Mouse (Mus musculus) forebrain, embryonic 15.5 days (tissue): ENCODE measurements around the gene Cd2. TPM values are rescaled to one million over a fixed set of nuclear protein-coding genes. Genes with fewer than 3 reads are reported as not detected.

Experiments
- ATAC-seq: fragments of 200-750 bp; cut with Nextera tagmentation; replicated peaks from 2 replicates; pipeline ENCODE4 v1.8.0; 2017; ENCODE audit warnings: mild to moderate bottlenecking, moderate TSS enrichment, moderate library complexity
- H3K27ac ChIP-seq: fragments of 300-500 bp; sonication (generic); replicated peaks from 2 replicates; pipeline ENCODE4 v1.5.1; 2015; ENCODE audit warnings: mild to moderate bottlenecking, inconsistent platforms
- H3K27me3 ChIP-seq: fragments of 300-500 bp; sonication (generic); 2 replicates; pipeline ENCODE4 v1.6.1; 2015; ENCODE audit warnings: inconsistent platforms
- H3K36me3 ChIP-seq: fragments of 300-500 bp; sonication (generic); 2 replicates; pipeline ENCODE4 v1.6.1; 2015; ENCODE audit warnings: mild to moderate bottlenecking, inconsistent platforms
- H3K4me1 ChIP-seq: fragments of 300-500 bp; sonication (generic); 2 replicates; pipeline ENCODE4 v1.6.1; 2015; ENCODE audit warnings: inconsistent platforms
- H3K4me2 ChIP-seq: fragments of 300-500 bp; sonication (generic); replicated peaks from 2 replicates; pipeline ENCODE4 v1.6.1; 2015; ENCODE audit warnings: mild to moderate bottlenecking, inconsistent platforms
- H3K4me3 ChIP-seq: fragments of 300-500 bp; sonication (generic); 2 replicates; pipeline ENCODE4 v1.5.1; 2015; ENCODE audit warnings: mild to moderate bottlenecking, inconsistent platforms
- H3K9ac ChIP-seq: fragments of 300-500 bp; sonication (generic); replicated peaks from 2 replicates; pipeline ENCODE4 v1.6.1; 2015; ENCODE audit warnings: mild to moderate bottlenecking, inconsistent platforms
- H3K9me3 ChIP-seq: fragments of 300-500 bp; sonication (generic); 2 replicates; pipeline ENCODE4 v1.6.1; 2016; ENCODE audit warnings: inconsistent platforms
- WGBS: fragments of 180-500 bp; shearing (Covaris S2); methylation state at CpG from one replicate; pipeline ENCODE4 v1.1.7; 2015; ENCODE audit warnings: mixed read lengths; 5-methylcytosine and 5-hydroxymethylcytosine counted together
- polyA plus RNA-seq: library from polyadenylated mRNA; unstranded; fragments of >200 nt; fragmentation: Nextera tagmentation; extraction: Ambion mirVana; gene quantifications from 2 replicates; pipeline ENCODE4 v1.2.1, GENCODE M21; 2015

Gene Cd2
- polyA plus RNA-seq, 1 experiment from 2014 or later: 0.15 TPM

DNA sequence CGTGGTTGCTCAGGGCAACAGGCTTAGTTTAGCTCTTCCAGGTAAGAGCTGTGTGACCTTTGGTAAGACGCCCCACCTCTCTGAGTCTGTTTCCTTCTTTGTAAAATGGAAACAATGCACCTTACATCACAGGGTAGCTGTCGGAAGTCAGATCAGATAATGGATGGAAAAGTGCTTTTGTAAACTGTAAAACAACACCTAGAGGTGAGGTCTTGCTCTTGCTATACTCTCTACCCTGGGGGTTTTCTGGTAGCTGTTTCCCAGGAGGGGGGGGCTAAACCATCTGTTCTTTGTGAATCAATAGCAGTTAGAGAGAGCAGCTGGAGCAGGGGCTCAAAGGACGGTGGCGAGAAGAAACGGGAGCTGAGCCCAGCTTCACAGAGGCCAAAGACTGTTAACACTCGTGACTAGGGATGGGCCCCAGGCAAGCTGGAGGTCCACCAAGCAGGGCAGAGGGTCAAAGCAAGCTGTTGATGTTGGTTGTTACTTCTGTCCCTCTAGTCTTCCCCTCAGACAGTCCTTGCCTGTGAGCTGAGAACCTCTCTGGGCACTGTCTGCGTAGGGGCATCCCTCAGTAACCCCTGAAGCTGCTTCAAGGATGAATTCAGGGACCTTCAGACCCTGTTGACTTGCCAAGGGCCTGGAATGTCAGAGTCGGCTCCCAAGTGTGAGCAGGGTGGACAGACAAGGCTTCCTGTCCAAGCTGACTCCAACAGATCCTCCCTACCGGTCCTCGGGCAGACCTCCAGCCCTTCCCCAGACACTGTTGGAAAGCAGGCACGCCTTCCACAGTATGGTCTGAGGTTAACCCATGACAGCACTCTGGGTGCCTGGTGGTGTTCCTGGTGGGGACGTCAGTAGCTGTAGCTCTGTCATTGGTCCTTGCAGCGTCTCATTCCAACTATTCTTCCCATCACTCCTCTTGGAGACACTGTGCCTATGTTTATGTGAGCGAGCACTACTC is 7.1 kb downstream of the Cd2 start:
- Histone ChIP-seq H3K4me2 (no peak overlapping the region), H3K9ac (no peak overlapping the region), H3K36me3 (no peaks in the 10 kb centered on the region), H3K4me3 (no peak overlapping the region), H3K4me1 (peaks cover 12% of the 10 kb centered on the region), H3K27me3 (no peaks in the 10 kb centered on the region), H3K9me3 (no peaks in the 10 kb centered on the region), H3K27ac (no peak overlapping the region)
- ATAC-seq: peak; percentile 51; the same call in 1 of the 2 replicates
- WGBS: 52% methylated on average over 15 of the region's 15 CpGs

- H3K27ac ChIP-seq: no peak overlapping the region
- WGBS: 82% methylated on average over 10 of the region's 10 CpGs
- no peak for ATAC-seq
Measured at GRCm38 (mm10) chr3:101279561-101279960, 8.2 kb downstream of the Cd2 start.

GRCm38 (mm10) chr3:101278396-101278795 is 9.3 kb downstream of the Cd2 start:
- Histone ChIP-seq H3K27ac (no peak overlapping the region), H3K4me2 (no peak overlapping the region), H3K9me3 (no peaks in the 10 kb centered on the region), H3K27me3 (no peaks in the 10 kb centered on the region), H3K9ac (no peak overlapping the region), H3K36me3 (no peaks in the 10 kb centered on the region), H3K4me3 (no peak overlapping the region), H3K4me1 (peaks cover 12% of the 10 kb centered on the region)
- 95% methylated on average over 5 of the region's 5 CpGs for WGBS
- ATAC-seq: no peak

More at GRCm38 (mm10) chr3:101279561-101279960, 8.2 kb downstream of the Cd2 start:
- Histone ChIP-seq H3K36me3 (no peaks in the 10 kb centered on the region), H3K4me3 (no peak overlapping the region), H3K27me3 (no peaks in the 10 kb centered on the region), H3K4me1 (peaks cover 12% of the 10 kb centered on the region), H3K9ac (no peak overlapping the region), H3K9me3 (no peaks in the 10 kb centered on the region), H3K4me2 (no peak overlapping the region)

- Histone ChIP-seq H3K9me3 (no peaks in the 10 kb centered on the region), H3K27me3 (no peaks in the 10 kb centered on the region), H3K4me1 (peaks cover 12% of the 10 kb centered on the region), H3K36me3 (no peaks in the 10 kb centered on the region), H3K4me3 (no peak overlapping the region), H3K9ac (no peak overlapping the region), H3K27ac (no peak overlapping the region), H3K4me2 (no peak overlapping the region)
- 86% methylated on average over 4 of the region's 4 CpGs for WGBS
- no peak for ATAC-seq
Measured at GRCm38 (mm10) chr3:101277830-101278229, 9.9 kb downstream of the Cd2 start.

GRCm38 (mm10) chr3:101276501-101277320 is 11.0 kb downstream of the Cd2 start:
- Histone ChIP-seq H3K9me3 (no peaks in the 10 kb centered on the region), H3K27me3 (no peaks in the 10 kb centered on the region), H3K4me2 (no peak overlapping the region), H3K4me3 (no peak overlapping the region), H3K27ac (no peak overlapping the region), H3K4me1 (peaks cover 12% of the 10 kb centered on the region), H3K36me3 (no peaks in the 10 kb centered on the region), H3K9ac (no peak overlapping the region)
- 79% methylated on average over 12 of the region's 12 CpGs for WGBS
- no peak for ATAC-seq

- H3K36me3 ChIP-seq: no peaks in the 10 kb centered on the region
- no peak overlapping the region for H3K9ac ChIP-seq
- WGBS: 89% methylated on average over 16 of the region's 16 CpGs
- H3K27ac ChIP-seq: no peak overlapping the region
- H3K27me3 ChIP-seq: no peaks in the 10 kb centered on the region
- no peaks in the 10 kb centered on the region for H3K9me3 ChIP-seq
- peaks cover 5% of the 10 kb centered on the region for H3K4me1 ChIP-seq
- ATAC-seq: no peak
- H3K4me3 ChIP-seq: no peak overlapping the region
- H3K4me2 ChIP-seq: no peak overlapping the region
Measured at GRCm38 (mm10) chr3:101275636-101276300, 12.0 kb downstream of the Cd2 start.

DNA sequence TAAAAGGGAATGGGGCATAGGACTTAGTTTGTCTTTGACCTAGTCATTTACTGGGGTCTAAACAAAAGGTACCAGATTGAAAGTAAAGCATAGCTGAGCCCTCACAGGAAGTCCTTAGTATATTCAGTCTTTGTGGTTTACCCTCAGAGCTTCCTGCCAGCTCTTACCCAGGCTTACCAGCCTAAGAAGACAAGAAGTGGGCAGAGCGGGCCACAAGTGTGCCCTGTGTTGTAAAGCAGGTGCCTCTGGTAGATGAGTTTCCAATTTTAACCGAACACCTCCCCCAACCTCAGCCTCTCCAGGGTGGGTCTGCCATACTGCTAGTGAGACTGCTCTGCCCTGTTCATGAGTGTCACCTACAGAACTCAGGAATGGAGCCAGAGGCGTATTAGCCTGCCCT is 12.9 kb downstream of the Cd2 start:
- 94% methylated on average over 3 of the region's 3 CpGs for WGBS
- Histone ChIP-seq H3K9me3 (no peaks in the 10 kb centered on the region), H3K4me3 (no peak overlapping the region), H3K27ac (no peak overlapping the region), H3K9ac (no peak overlapping the region), H3K36me3 (no peaks in the 10 kb centered on the region), H3K4me2 (no peak overlapping the region), H3K4me1 (no peaks in the 10 kb centered on the region), H3K27me3 (no peaks in the 10 kb centered on the region)
- ATAC-seq: no peak

- H3K27me3 ChIP-seq: no peaks in the 10 kb centered on the region
- H3K27ac ChIP-seq: no peak overlapping the region
- H3K4me1 ChIP-seq: no peaks in the 10 kb centered on the region
- H3K9ac ChIP-seq: no peak overlapping the region
- no peaks in the 10 kb centered on the region for H3K9me3 ChIP-seq
- no peak overlapping the region for H3K4me2 ChIP-seq
- H3K36me3 ChIP-seq: no peaks in the 10 kb centered on the region
- 75% methylated on average over 12 of the region's 12 CpGs for WGBS
- H3K4me3 ChIP-seq: no peak overlapping the region
- no peak for ATAC-seq
Measured at GRCm38 (mm10) chr3:101274041-101274770, 13.5 kb downstream of the Cd2 start.

- Histone ChIP-seq H3K4me3 (no peak overlapping the region), H3K4me2 (no peak overlapping the region), H3K9ac (no peak overlapping the region), H3K9me3 (no peaks in the 10 kb centered on the region), H3K27me3 (no peaks in the 10 kb centered on the region), H3K36me3 (no peaks in the 10 kb centered on the region), H3K27ac (no peak overlapping the region), H3K4me1 (no peaks in the 10 kb centered on the region)
- WGBS: 67% methylated on average over 1 of the region's 1 CpGs
- ATAC-seq: no peak
Measured at GRCm38 (mm10) chr3:101272166-101272565, 15.6 kb downstream of the Cd2 start.

- H3K9me3 ChIP-seq: no peaks in the 10 kb centered on the region
- H3K4me1 ChIP-seq: no peaks in the 10 kb centered on the region
- no peak for ATAC-seq
- H3K4me3 ChIP-seq: no peak overlapping the region
- no peaks in the 10 kb centered on the region for H3K36me3 ChIP-seq
- no peak overlapping the region for H3K9ac ChIP-seq
- no peak overlapping the region for H3K4me2 ChIP-seq
- no peak overlapping the region for H3K27ac ChIP-seq
- no peaks in the 10 kb centered on the region for H3K27me3 ChIP-seq
- 93% methylated on average over 5 of the region's 5 CpGs for WGBS
Measured at GRCm38 (mm10) chr3:101270833-101271232, 16.9 kb downstream of the Cd2 start.

- Histone ChIP-seq H3K9me3 (no peaks in the 10 kb centered on the region), H3K27ac (no peak overlapping the region), H3K4me3 (no peak overlapping the region), H3K4me1 (no peaks in the 10 kb centered on the region), H3K4me2 (no peak overlapping the region), H3K36me3 (no peaks in the 10 kb centered on the region), H3K9ac (no peak overlapping the region), H3K27me3 (no peaks in the 10 kb centered on the region)
- WGBS: 90% methylated on average over 7 of the region's 7 CpGs
- no peak for ATAC-seq
Measured at GRCm38 (mm10) chr3:101268361-101268760, 19.4 kb downstream of the Cd2 start.
